Mouse (Mus musculus): Measurements from ENCODE around the gene Arhgef16.

DNA sequence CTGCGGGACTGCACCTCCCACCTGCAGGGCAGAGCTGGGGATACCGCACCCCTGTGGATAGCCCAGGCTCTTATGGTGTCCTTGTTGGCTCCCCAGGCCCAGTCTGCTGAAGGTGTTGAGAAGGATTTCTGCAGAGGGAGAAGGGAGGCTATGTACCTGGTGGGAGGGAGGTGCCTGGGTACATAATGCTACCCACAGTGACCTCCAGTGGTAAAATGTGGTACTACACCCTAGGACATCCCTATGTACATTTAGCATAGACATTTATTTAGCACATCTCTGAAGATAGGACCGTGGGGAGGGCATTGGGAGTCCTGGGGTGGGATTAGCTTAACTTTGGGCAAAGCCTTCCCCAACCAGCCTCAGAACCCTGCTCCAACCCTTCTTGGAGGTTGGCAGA is 28.5 kb downstream of the Arhgef16 start:
- peak; percentile 90 for TF ChIP-seq CTCF (IDR thresholded peaks at IDR 0.05)
- TF ChIP-seq POLR2A (IDR thresholded peaks at IDR 0.05; ENCODE audit: insufficient read depth, low read depth, low read length) = no peak

All from heart, adult 2 months (tissue).